Mouse (Mus musculus): ENCODE results near the gene Msantd2. TPM values are rescaled to one million over a fixed set of nuclear protein-coding genes. Genes with fewer than 3 reads are reported as not detected.

Msantd2 gene
- 10 to 100 TPM; 20.0 to 21.6 TPM for total RNA-seq (2021)

- peak; percentile 80 to 89 for DNase-seq (ENCODE audit: extremely low spot score in 1 of 2, low spot score in 1 of 2)
These were observed at the start of gene Msantd2 for GRCm38 (mm10) chr9:37488611-37489396. Msantd2 (plus strand) TSS chr9:37489319.

GRCm38 (mm10) chr9:37452401-37452800 lies 36.7 kb upstream of the Msantd2 start:
- DNase-seq (ENCODE audit: extremely low spot score in 1 of 2, low spot score in 1 of 2), result no peak

- no peak for DNase-seq (ENCODE audit: extremely low spot score in 1 of 2, low spot score in 1 of 2)
These were observed 35.8 kb upstream of the Msantd2 start for GRCm38 (mm10) chr9:37453328-37453727.

- DNase-seq (ENCODE audit: extremely low spot score in 1 of 2, low spot score in 1 of 2), result no peak
These were observed 35.1 kb upstream of the Msantd2 start for GRCm38 (mm10) chr9:37454011-37454492.

- DNase-seq (ENCODE audit: extremely low spot score in 1 of 2, low spot score in 1 of 2), result no peak
These were observed 34.1 kb upstream of the Msantd2 start for GRCm38 (mm10) chr9:37454991-37455390.

GRCm38 (mm10) chr9:37455868-37456267 lies 33.3 kb upstream of the Msantd2 start:
- DNase-seq (ENCODE audit: extremely low spot score in 1 of 2, low spot score in 1 of 2), result no peak

GRCm38 (mm10) chr9:37456481-37456910 lies 32.6 kb upstream of the Msantd2 start:
- DNase-seq (ENCODE audit: extremely low spot score in 1 of 2, low spot score in 1 of 2), result peak; percentile 44 to 52

GRCm38 (mm10) chr9:37457151-37457550 lies 32.0 kb upstream of the Msantd2 start:
- no peak for DNase-seq (ENCODE audit: extremely low spot score in 1 of 2, low spot score in 1 of 2)

GRCm38 (mm10) chr9:37459665-37460042 lies 29.5 kb upstream of the Msantd2 start:
- DNase-seq (ENCODE audit: extremely low spot score in 1 of 2, low spot score in 1 of 2), result no peak

- DNase-seq (ENCODE audit: extremely low spot score in 1 of 2, low spot score in 1 of 2), result peak; percentile 38 to 43
These were observed 28.8 kb upstream of the Msantd2 start for GRCm38 (mm10) chr9:37460043-37460960.

GRCm38 (mm10) chr9:37460961-37461340 lies 28.2 kb upstream of the Msantd2 start:
- DNase-seq (ENCODE audit: extremely low spot score in 1 of 2, low spot score in 1 of 2), result no peak

- DNase-seq (ENCODE audit: extremely low spot score in 1 of 2, low spot score in 1 of 2), result no peak
These were observed 27.5 kb upstream of the Msantd2 start for GRCm38 (mm10) chr9:37461571-37461970.

- DNase-seq (ENCODE audit: extremely low spot score in 1 of 2, low spot score in 1 of 2), result peak; percentile 32 to 33
These were observed 26.4 kb upstream of the Msantd2 start for GRCm38 (mm10) chr9:37462764-37463163.

- DNase-seq (ENCODE audit: extremely low spot score in 1 of 2, low spot score in 1 of 2), result no peak
These were observed 15.5 kb upstream of the Msantd2 start for GRCm38 (mm10) chr9:37473611-37474125.

- peak in 1 of 2 experiments; percentile 12 for DNase-seq (ENCODE audit: extremely low spot score in 1 of 2, low spot score in 1 of 2)
These were observed 14.2 kb upstream of the Msantd2 start for GRCm38 (mm10) chr9:37474923-37475322.

- DNase-seq (ENCODE audit: extremely low spot score in 1 of 2, low spot score in 1 of 2), result no peak
These were observed 4.0 kb upstream of the Msantd2 start for GRCm38 (mm10) chr9:37485146-37485545.

GRCm38 (mm10) chr9:37488041-37488440 lies 1.1 kb upstream of the Msantd2 start:
- no peak for DNase-seq (ENCODE audit: extremely low spot score in 1 of 2, low spot score in 1 of 2)

- DNase-seq (ENCODE audit: extremely low spot score in 1 of 2, low spot score in 1 of 2), result peak in 1 of 2 experiments; percentile 20
These were observed 464 bp downstream of the Msantd2 start for GRCm38 (mm10) chr9:37489446-37490120.

GRCm38 (mm10) chr9:37495761-37496160 lies 6.6 kb downstream of the Msantd2 start:
- no peak for DNase-seq (ENCODE audit: extremely low spot score in 1 of 2, low spot score in 1 of 2)

- DNase-seq (ENCODE audit: extremely low spot score in 1 of 2, low spot score in 1 of 2), result no peak
These were observed 7.2 kb downstream of the Msantd2 start for GRCm38 (mm10) chr9:37496325-37496724.

All from layer of hippocampus, postnatal 25 days (tissue).